Mouse (Mus musculus) midbrain, embryonic 11.5 days (tissue): Measurements from ENCODE around the gene Creb3l2. TPM values are rescaled to one million over a fixed set of nuclear protein-coding genes. Genes with fewer than 3 reads are reported as not detected.

Experiments
- ATAC-seq: fragments of 200-750 bp; cut with Nextera tagmentation; 2 replicates; pipeline ENCODE4 v1.8.0; 2017; ENCODE audit warnings: moderate TSS enrichment, moderate library complexity; ENCODE audit not compliant: low FRiP score
- DNase-seq: peaks from one replicate; pipeline ENCODE4 v3.0.0; 2015; ENCODE audit warnings: low spot score; ENCODE audit errors: missing footprints
- H3K27ac ChIP-seq: fragments of 300-500 bp; sonication (generic); 2 replicates; pipeline ENCODE4 v1.5.1; 2014; ENCODE audit warnings: low read depth, low read length
- H3K27me3 ChIP-seq: fragments of 300-500 bp; sonication (generic); 2 replicates; pipeline ENCODE4 v1.6.1; 2014; ENCODE audit warnings: mild to moderate bottlenecking, low read length, moderate library complexity, mixed read lengths; ENCODE audit not compliant: control insufficient read depth, insufficient read depth
- H3K36me3 ChIP-seq: fragments of 300-500 bp; sonication (generic); 2 replicates; pipeline ENCODE4 v1.6.1; 2014; ENCODE audit warnings: mild to moderate bottlenecking, low read length, moderate library complexity, mixed read lengths; ENCODE audit not compliant: control insufficient read depth, insufficient read depth
- H3K4me1 ChIP-seq: fragments of 300-500 bp; sonication (generic); 2 replicates; pipeline ENCODE4 v1.6.1; 2014; ENCODE audit warnings: low read length; ENCODE audit not compliant: control insufficient read depth, insufficient read depth
- H3K4me2 ChIP-seq: fragments of 300-500 bp; sonication (generic); 2 replicates; pipeline ENCODE4 v1.6.1; 2014; ENCODE audit warnings: mild to moderate bottlenecking, moderate library complexity
- H3K4me3 ChIP-seq: fragments of 300-500 bp; sonication (generic); 2 replicates; pipeline ENCODE4 v1.5.1; 2014; ENCODE audit warnings: low read depth, low read length
- H3K9ac ChIP-seq: fragments of 300-500 bp; sonication (generic); 2 replicates; pipeline ENCODE4 v1.6.1; 2014; ENCODE audit warnings: low read length
- H3K9me3 ChIP-seq: fragments of 300-500 bp; sonication (generic); 2 replicates; pipeline ENCODE4 v1.6.1; 2016; ENCODE audit warnings: low read length; ENCODE audit not compliant: control insufficient read depth
- WGBS: fragments of 180-500 bp; shearing (Covaris S2); extraction: QIAGEN DNeasy Blood & Tissue Kit; methylation state at CpG from one replicate; pipeline ENCODE4 v1.1.7; 2014; 5-methylcytosine and 5-hydroxymethylcytosine counted together
- polyA plus RNA-seq: library from polyadenylated mRNA; unstranded; fragments of >200 nt; fragmentation: Nextera tagmentation; extraction: Ambion mirVana; gene quantifications from 2 replicates; pipeline ENCODE4 v1.2.1, GENCODE M21; 2014

The Creb3l2 gene
- polyA plus RNA-seq, 1 experiment from 2014 or later = 5.5 TPM

- Histone ChIP-seq H3K27me3 (no peaks in the 10 kb centered on the region), H3K9ac (no peak overlapping the region), H3K4me2 (no peak overlapping the region), H3K4me1 (no peaks in the 10 kb centered on the region), H3K9me3 (no peaks in the 10 kb centered on the region), H3K36me3 (no peaks in the 10 kb centered on the region), H3K4me3 (no peak overlapping the region), H3K27ac (no peak overlapping the region)
- 64% methylated on average over 4 of the region's 4 CpGs for WGBS
- peak; percentile 49 for DNase-seq
- ATAC-seq = no peak
These were observed 9.7 kb upstream of the Creb3l2 start for GRCm38 (mm10) chr6:37451664-37452063.

GRCm38 (mm10) chr6:37447704-37448466, 5.9 kb upstream of the Creb3l2 start:
- no peaks in the 10 kb centered on the region for H3K4me1 ChIP-seq
- no peak overlapping the region for H3K4me2 ChIP-seq
- H3K27ac ChIP-seq = no peak overlapping the region
- WGBS = 27% methylated on average over 10 of the region's 10 CpGs
- H3K27me3 ChIP-seq = no peaks in the 10 kb centered on the region
- H3K9ac ChIP-seq = no peak overlapping the region
- peak; percentile 98 for DNase-seq
- H3K36me3 ChIP-seq = no peaks in the 10 kb centered on the region
- no peak overlapping the region for H3K4me3 ChIP-seq
- ATAC-seq = peak; percentile 57
- H3K9me3 ChIP-seq = no peaks in the 10 kb centered on the region

- 0 out of 2 replicates have a peak, but pooled peaks have one; percentile 5 for ATAC-seq
- 49% methylated on average over 4 of the region's 4 CpGs for WGBS
- Histone ChIP-seq H3K4me2 (peak overlapping the region; percentile 44), H3K4me3 (peak overlapping the region; percentile 30), H3K9ac (peak overlapping the region; percentile 54; the same call in 1 of the 2 replicates), H3K36me3 (no peaks in the 10 kb centered on the region), H3K27ac (no peak overlapping the region), H3K27me3 (no peaks in the 10 kb centered on the region), H3K4me1 (peaks cover 6% of the 10 kb centered on the region; the same call in 1 of the 2 replicates), H3K9me3 (no peaks in the 10 kb centered on the region)
- DNase-seq = peak; percentile 85
These were observed 835 bp upstream of the Creb3l2 start for GRCm38 (mm10) chr6:37442781-37443180.

GRCm38 (mm10) chr6:37441251-37442011, 515 bp downstream of the Creb3l2 start:
- under 1% methylated on average over 40 of the region's 40 CpGs for WGBS
- peak overlapping the region; percentile 79 for H3K4me3 ChIP-seq
- H3K27me3 ChIP-seq = no peaks in the 10 kb centered on the region
- no peak overlapping the region; the same call in 1 of the 2 replicates for H3K27ac ChIP-seq
- H3K4me1 ChIP-seq = peaks cover 6% of the 10 kb centered on the region; the same call in 1 of the 2 replicates
- no peaks in the 10 kb centered on the region for H3K9me3 ChIP-seq
- ATAC-seq (peak; percentile 65), DNase-seq (peak; percentile 95)
- no peaks in the 10 kb centered on the region for H3K36me3 ChIP-seq
- peak overlapping the region; percentile 72 for H3K9ac ChIP-seq
- peak overlapping the region; percentile 75 for H3K4me2 ChIP-seq

- no peak overlapping the region for H3K27ac ChIP-seq
- ATAC-seq (no peak), DNase-seq (peak; percentile 86)
- H3K4me1 ChIP-seq = peaks cover 6% of the 10 kb centered on the region; the same call in 1 of the 2 replicates
- 13% methylated on average over 12 of the region's 12 CpGs for WGBS
- peak overlapping the region; percentile 79 for H3K4me3 ChIP-seq
- H3K36me3 ChIP-seq = no peaks in the 10 kb centered on the region
- no peaks in the 10 kb centered on the region for H3K27me3 ChIP-seq
- H3K4me2 ChIP-seq = peak overlapping the region; percentile 75
- no peak overlapping the region for H3K9ac ChIP-seq
- H3K9me3 ChIP-seq = no peaks in the 10 kb centered on the region
These were observed 1.3 kb downstream of the Creb3l2 start for GRCm38 (mm10) chr6:37440491-37441250.

GRCm38 (mm10) chr6:37439676-37440490, 2.1 kb downstream of the Creb3l2 start:
- Histone ChIP-seq H3K36me3 (no peaks in the 10 kb centered on the region), H3K27me3 (no peaks in the 10 kb centered on the region), H3K4me2 (peak overlapping the region; percentile 75; the same call in 1 of the 2 replicates), H3K4me1 (peaks cover 6% of the 10 kb centered on the region; the same call in 1 of the 2 replicates), H3K9ac (no peak overlapping the region), H3K9me3 (no peaks in the 10 kb centered on the region), H3K27ac (no peak overlapping the region), H3K4me3 (no peak overlapping the region)
- no peak for ATAC-seq
- peak; percentile 88 for DNase-seq
- WGBS = 66% methylated on average over 13 of the region's 13 CpGs

- no peak for ATAC-seq
- no peaks in the 10 kb centered on the region for H3K27me3 ChIP-seq
- H3K27ac ChIP-seq = no peak overlapping the region
- peak; percentile 66 for DNase-seq
- no peak overlapping the region for H3K4me2 ChIP-seq
- WGBS = 99% methylated on average over 3 of the region's 3 CpGs
- no peaks in the 10 kb centered on the region for H3K9me3 ChIP-seq
- no peak overlapping the region for H3K9ac ChIP-seq
- H3K4me3 ChIP-seq = no peak overlapping the region
- no peaks in the 10 kb centered on the region for H3K36me3 ChIP-seq
- peaks cover 6% of the 10 kb centered on the region; the same call in 1 of the 2 replicates for H3K4me1 ChIP-seq
These were observed 3.4 kb downstream of the Creb3l2 start for GRCm38 (mm10) chr6:37438510-37438909.

DNA sequence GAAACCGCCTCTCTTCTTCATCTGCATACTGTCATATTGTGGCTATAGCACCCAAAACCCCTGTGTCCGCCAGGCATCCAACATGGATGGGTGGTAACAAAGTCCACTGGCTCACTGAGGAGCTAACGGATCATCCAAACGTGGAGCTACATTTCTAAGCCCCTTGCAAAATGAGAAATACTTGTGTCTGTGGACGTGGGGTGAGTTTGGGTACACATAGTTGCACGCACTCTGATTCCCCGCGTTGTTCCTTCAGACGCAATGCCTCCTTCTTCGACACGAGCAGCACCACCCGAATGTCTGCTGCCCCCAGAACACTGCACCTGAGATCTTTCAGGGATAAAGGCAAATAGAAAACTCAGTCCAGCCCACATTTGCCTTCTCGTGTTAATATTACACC, 4.9 kb downstream of the Creb3l2 start:
- Histone ChIP-seq H3K27me3 (no peaks in the 10 kb centered on the region), H3K9ac (no peak overlapping the region), H3K9me3 (no peaks in the 10 kb centered on the region), H3K4me3 (no peak overlapping the region), H3K36me3 (no peaks in the 10 kb centered on the region), H3K4me1 (peaks cover 6% of the 10 kb centered on the region; the same call in 1 of the 2 replicates), H3K4me2 (no peak overlapping the region), H3K27ac (no peak overlapping the region)
- DNase-seq (peak; percentile 61), ATAC-seq (no peak)
- WGBS = 90% methylated on average over 13 of the region's 13 CpGs
